Mouse (Mus musculus) heart, postnatal 4 days (tissue): ENCODE measurements around the gene Pgpep1. TPM values are rescaled to one million over a fixed set of nuclear protein-coding genes. Genes with fewer than 3 reads are reported as not detected.

Experiments
- DNase-seq: peaks from one replicate; pipeline ENCODE4 v3.0.0; 2021
- total RNA-seq, 2 experiments: library from RNA; stranded (reverse); gene quantifications; 2 replicates each; pipeline ENCODE4 v1.2.3; 2021

Pgpep1 gene
- 10 to 100 TPM; 32.2 to 38.4 TPM for total RNA-seq

- DNase-seq: no peak
These were observed at the start of gene Pgpep1 for GRCm38 (mm10) chr8:70660273-70660725. Gene Pgpep1 (minus strand): TSS chr8:70660388.

- no peak for DNase-seq
These were observed 49.6 kb upstream of the Pgpep1 start for GRCm38 (mm10) chr8:70709794-70710193.

GRCm38 (mm10) chr8:70708281-70708680, 48.1 kb upstream of the Pgpep1 start:
- DNase-seq: no peak

GRCm38 (mm10) chr8:70703287-70703686, 43.1 kb upstream of the Pgpep1 start, which contains the start of gene Iqcn:
Gene Iqcn (plus strand): TSS chr8:70703457.
- DNase-seq: no peak

- peak; percentile 85 for DNase-seq
These were observed 42.6 kb upstream of the Pgpep1 start for GRCm38 (mm10) chr8:70702842-70703182.

- peak; percentile 27 for DNase-seq
These were observed 42.0 kb upstream of the Pgpep1 start for GRCm38 (mm10) chr8:70701982-70702841.

- DNase-seq: no peak
These were observed 41.1 kb upstream of the Pgpep1 start for GRCm38 (mm10) chr8:70701048-70701981.

GRCm38 (mm10) chr8:70700555-70700922, 40.4 kb upstream of the Pgpep1 start:
- peak; percentile 92 for DNase-seq

GRCm38 (mm10) chr8:70699834-70700554, 39.8 kb upstream of the Pgpep1 start:
- peak; percentile 81 for DNase-seq

- DNase-seq: no peak
These were observed 39.1 kb upstream of the Pgpep1 start for GRCm38 (mm10) chr8:70699116-70699833.

GRCm38 (mm10) chr8:70698310-70699109, 38.3 kb upstream of the Pgpep1 start, which contains the start of gene Jund:
Gene Jund (plus strand): TSS chr8:70698949.
- DNase-seq: peak; percentile 100

GRCm38 (mm10) chr8:70697366-70698250, 37.4 kb upstream of the Pgpep1 start:
- DNase-seq: no peak

GRCm38 (mm10) chr8:70696946-70697345, 36.8 kb upstream of the Pgpep1 start:
- no peak for DNase-seq

- peak; percentile 90 for DNase-seq
These were observed 36.1 kb upstream of the Pgpep1 start for GRCm38 (mm10) chr8:70696019-70696885.

- peak; percentile 62 for DNase-seq
These were observed 35.3 kb upstream of the Pgpep1 start for GRCm38 (mm10) chr8:70695318-70696018.

- DNase-seq: no peak
These were observed 33.4 kb upstream of the Pgpep1 start for GRCm38 (mm10) chr8:70693636-70694035.

GRCm38 (mm10) chr8:70691727-70692231, 31.6 kb upstream of the Pgpep1 start:
- no peak for DNase-seq

- no peak for DNase-seq
These were observed 31.0 kb upstream of the Pgpep1 start for GRCm38 (mm10) chr8:70691230-70691629.
